Mouse (Mus musculus): ENCODE measurements around the gene Nufip1.
"Not testable (repeated sequence)": the region's sequence is repeated elsewhere in the genome, so short reads cannot be mapped to it uniquely, and the experiment has no call there.

The Nufip1 gene

DNA sequence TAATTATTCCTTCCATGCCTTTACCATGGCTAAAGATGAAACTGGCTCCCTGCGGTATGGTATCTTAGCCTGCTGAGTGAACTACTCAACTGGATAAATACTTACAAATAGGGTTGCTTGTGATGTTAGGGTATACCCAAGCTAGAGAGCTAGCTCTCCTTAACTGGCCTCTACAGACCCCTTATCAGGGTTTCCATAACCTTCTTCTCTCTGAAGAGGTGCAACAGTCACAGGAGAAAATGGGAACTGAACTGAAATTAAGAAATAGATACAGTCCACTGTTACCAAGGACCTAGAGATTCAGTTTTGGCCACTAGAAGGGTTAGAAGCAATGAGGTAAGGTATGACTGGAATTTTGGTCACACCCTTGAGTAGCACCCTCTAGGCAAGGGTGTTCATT, 34.6 kb downstream of the Nufip1 start:
- no peak for DNase-seq (ENCODE audit: low spot score)

DNA sequence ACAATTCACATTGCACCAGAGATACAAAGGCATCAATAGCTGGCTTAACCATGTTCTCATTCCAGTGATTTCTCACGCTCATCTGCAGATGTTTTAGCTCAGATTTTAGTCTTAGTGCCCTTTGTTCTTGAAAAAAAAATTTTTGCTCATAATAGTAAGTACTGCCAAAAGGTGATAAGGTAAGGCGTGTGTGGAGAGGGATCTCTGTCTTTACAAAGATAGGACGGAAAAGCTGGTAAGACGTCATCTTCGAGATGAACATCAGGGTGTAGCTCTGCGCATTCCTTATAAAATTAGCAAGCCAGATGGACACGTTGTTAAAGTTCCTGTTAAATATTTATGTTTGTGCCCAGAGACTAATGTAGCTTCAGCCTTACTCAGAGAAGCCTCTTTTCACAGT, 35.2 kb downstream of the Nufip1 start:
- DNase-seq (ENCODE audit: low spot score): no peak

DNA sequence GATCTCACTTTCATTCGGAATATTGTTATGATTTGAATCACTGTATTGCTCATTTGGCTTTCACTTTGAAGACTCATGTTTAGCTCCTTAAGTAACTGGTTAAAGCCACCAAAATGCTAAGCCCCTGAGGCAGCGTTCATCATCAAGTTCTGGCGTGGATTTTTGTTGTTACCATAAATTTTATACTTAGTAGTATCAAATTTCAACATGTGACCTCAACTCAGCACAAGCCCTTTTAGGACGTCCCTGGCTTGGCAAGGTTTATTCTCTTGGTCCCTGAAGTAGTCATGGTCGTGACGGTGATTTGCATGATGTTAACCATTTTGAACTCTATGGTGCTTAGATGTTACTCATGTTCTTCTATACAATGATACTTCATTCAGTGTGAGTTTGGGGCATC, 36.4 kb downstream of the Nufip1 start:
- no peak for DNase-seq (ENCODE audit: low spot score)

DNA sequence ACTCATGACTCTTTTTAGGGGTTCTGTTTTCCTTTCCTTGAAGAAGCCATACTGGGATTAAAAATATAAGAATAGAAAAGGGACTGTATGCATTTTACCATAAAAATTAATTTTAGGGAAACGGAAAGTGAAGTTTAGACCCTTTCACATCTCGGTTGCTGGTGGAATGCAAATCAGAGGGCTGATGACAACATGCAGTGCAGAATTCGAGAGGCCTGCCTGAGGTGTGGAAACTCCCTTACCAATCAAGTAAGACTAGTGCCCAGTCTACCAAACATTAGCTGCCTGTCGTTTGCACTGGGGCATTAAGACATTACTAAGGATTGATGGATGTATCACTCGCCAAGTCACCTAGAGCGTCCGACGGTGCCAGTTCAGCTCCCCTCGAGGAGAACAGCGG, 37.6 kb downstream of the Nufip1 start:
- DNase-seq (ENCODE audit: low spot score): no peak

DNA sequence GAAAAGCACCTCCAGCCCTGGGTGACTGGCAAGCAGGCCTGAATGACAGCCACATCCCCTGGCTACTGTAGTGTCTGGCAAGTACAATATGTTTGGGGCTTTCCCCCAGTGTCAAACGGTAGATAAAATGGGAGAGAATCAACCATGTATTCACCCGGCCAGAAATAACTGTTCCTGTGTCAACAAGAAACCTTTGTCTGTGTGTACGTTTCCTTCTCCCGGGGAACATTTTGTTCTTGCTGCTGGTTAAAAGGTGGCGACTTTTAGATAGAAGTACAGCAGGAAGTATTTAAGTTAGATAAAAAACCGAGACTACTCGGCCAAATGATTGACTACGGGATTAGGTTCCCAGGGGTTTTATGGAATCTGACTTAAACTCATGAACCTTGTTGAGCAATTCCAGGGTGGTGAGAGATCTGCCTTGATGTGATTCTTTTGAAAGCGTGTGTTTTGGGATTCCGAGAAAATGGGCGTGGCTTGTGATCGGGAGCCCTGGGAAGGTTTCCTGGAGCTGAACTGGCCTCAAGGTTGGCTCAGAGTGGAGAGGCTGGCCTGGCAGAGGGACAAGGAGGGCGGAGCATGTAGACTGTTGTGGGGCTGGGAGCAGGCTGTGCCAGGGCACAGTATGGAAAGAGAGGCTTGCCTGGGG, 39.0 kb downstream of the Nufip1 start:
- peak; percentile 66 for DNase-seq (ENCODE audit: low spot score)

DNA sequence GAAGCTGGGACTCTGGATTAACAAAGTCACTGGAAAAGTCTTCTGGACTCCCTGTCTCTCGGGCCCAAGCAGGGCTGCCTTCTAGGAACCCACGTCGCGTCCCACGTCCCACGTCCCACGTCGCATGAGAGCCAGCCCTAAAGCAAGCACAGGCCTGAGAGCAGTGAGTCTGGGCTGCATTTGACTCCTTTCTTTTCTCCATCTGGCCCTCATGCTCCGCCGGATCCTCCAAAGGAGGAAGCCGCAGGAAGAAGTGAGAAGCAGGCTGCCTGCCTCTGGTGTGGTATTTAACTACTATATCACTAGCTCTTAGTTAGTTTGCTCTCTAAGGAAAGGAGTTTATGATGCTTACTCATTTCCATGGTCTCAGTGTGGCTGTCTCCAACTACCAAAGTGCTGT, 39.8 kb downstream of the Nufip1 start:
- DNase-seq (ENCODE audit: low spot score): no peak

DNA sequence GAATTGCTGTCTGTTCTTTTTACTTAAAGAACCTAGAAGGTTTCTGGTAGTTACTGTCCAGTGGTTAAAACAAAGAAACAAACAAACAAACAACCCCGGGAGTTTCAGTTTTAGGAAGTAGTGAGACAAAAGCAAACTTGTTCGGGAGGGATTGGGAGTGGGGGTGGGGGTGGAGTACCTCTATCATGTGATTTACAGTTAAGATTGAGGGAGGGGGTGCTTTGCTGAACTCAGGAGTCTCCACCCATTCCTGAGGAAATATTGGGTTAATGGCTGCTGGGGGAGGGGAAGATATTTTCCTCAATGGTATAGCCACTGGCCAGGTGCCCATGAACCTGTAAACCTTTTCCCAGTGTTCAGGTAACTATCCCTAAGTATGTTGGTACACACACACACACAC, 40.3 kb downstream of the Nufip1 start:
- no peak for DNase-seq (ENCODE audit: low spot score)

DNA sequence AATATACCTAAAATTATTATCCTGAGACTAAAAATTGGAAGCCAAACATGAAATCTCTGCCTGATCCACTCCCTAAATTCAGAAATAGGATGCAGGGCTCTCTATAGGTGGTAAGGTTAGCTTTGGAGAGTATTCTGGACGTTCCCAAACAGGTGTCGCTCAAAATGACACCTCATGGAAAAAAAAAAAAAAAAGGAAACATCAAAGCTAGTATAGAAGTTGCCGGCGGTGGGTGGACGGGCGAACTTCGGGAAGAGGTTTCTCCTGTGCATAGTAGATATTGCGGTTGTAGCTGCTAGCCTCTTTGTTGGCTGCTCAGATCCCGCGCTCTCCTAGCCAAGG, 41.1 kb downstream of the Nufip1 start:
- DNase-seq (ENCODE audit: low spot score): no peak

DNA sequence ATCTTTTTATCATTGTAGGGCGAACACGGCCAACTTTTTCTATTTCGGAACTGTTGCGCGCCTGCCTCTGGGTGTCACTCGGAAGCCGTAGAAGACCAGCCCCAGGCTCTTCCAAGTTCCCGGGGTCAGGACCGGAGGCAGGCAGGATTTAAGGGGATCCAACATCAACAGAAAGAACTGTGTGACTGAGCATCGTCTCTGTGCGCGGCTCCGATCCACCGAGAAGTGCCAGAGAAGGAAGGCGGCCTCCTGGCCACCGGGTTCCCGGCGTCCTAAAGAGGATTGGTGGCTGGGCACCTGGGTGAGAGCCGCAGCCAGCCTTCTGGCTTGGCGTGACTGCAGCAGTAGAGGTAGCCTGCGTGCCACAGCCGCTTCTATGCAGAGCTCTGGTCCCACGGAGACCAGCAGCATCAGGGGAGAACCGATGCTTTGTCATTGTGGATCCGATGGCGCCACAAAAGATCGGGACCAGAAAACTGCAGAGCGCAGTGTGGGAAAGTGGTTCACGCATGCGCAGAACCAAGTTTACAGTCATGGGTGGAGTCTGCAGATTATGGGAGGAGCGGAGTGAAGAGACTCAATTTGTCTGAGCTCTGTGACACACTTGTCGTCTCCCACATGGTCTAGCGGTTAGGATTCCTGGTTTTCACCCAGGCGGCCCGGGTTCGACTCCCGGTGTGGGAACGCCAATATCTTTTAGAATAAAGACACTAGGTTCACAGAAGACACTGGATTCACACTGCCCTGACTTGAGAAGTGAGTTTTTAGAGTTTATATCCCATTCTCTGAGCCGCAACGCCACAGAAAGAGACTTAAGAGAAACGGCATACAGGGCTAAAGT, 41.7 kb downstream of the Nufip1 start:
- DNase-seq (ENCODE audit: low spot score): peak; percentile 94

DNA sequence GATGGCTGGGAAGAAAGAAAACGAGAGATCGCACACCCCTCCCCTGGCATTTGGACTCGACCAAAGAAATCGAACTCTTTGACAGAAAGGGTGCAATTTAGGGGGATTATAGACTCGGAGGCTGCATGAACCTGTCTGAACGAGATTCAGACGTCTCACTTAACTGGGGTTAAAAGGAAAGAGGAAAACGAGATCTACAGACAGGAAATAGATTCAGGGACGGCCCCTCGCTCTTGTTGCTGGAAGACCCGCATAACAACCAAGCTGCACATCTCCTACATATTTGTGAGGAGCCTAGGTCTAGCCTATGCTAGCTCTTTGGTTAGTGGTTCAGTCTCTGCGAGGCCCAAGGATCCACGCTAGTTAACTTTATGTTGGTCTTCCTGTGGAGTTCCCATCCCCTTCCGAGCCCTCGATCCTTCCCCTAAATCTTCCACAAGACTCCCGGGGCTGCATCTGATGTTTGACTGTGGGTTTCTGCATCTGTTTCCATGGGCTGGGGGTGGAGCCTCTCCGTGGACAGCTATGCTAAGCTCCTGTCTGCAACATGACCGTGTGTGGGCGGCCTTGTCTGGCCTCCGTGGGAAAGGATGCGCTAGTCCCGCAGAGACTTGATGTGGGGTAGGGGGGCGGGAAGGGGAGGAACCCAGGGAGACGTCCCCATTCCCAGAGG, 42.4 kb downstream of the Nufip1 start:
- DNase-seq (ENCODE audit: low spot score): no peak

DNA sequence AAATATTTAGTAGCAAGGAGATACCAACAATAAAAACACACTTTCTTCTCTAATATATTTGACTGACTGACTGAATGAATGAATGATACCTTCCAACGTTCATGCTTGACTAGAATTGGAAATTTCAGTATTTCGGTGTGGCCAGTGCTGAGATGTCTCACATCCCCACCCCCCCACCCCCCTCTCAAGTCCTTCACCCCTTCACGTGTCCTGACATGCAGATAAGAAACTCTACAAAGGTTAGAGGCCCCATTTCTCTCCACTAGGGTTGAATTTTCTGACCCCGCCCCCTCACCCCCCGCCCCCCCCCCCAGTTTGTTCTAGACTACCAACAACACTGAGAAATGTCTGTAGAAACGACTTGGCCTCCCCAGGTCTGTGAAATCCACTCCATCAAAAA, 43.1 kb downstream of the Nufip1 start:
- no peak for DNase-seq (ENCODE audit: low spot score)

DNA sequence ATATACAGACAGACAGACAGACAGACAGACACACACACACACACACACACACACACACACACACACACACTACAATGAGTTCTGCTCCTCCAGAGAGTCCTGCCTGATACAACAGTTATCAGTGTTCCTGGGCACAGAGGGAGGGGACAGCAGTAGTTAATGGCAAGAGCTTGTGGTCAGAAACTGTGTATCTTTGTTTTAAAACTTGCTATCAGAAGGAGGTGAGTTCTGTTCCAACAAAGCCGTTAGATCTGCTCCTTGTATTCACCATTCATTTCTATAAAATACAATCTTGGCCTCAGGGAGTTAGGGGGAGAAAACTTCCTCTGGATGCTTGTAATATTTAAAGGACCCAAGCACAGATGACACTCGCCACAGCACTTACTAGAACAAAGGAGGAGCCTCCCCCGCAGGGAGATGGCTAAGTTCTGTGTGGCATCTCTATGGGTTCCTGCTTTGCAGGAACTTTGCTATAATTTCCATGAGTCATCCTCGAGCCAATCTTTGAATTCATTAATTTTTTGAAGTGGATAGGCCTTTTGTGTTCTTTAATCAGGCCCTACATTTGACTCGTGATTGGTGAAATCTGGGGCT, 47.6 kb downstream of the Nufip1 start:
- no peak for DNase-seq (ENCODE audit: low spot score)

DNA sequence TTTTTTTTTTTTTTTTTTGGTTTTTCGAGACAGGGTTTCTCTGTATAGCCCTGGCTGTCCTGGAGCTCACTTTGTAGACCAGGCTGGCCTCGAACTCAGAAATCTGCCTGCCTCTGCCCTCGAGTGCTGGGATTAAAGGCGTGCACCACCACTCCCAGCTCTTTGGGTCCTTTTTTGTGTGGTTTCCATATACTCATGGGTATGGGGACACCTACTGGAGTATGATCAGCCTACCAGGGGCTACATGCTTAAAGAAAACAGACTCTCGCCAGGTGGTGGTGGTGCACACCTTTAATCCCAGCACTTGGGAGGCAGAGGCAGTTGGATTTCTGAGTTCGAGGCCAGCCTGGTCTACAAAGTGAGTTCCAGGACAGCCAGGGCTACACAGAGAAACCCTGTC, 49.9 kb downstream of the Nufip1 start:
- not testable (repeated sequence) for DNase-seq (ENCODE audit: low spot score)

DNA sequence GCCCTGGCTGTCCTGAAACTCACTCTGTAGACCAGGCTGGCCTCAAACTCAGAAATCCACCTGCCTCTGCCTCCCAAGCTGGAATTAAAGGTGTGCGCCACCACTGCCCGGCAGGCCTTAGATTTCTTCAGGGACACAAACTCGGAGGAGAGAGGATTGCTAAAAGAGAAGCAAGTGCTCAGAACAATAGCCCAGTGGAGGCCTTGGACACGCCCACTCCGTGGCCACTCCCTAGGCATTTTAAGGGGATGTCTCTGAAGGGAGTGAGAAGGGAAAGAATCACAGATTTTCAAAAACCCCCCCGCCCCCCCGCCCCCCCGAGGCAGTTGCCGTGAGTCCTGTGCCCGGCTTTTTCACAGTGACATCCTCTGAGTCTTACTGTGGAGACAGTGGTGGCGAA, 53.5 kb downstream of the Nufip1 start:
- no peak for DNase-seq (ENCODE audit: low spot score)

DNA sequence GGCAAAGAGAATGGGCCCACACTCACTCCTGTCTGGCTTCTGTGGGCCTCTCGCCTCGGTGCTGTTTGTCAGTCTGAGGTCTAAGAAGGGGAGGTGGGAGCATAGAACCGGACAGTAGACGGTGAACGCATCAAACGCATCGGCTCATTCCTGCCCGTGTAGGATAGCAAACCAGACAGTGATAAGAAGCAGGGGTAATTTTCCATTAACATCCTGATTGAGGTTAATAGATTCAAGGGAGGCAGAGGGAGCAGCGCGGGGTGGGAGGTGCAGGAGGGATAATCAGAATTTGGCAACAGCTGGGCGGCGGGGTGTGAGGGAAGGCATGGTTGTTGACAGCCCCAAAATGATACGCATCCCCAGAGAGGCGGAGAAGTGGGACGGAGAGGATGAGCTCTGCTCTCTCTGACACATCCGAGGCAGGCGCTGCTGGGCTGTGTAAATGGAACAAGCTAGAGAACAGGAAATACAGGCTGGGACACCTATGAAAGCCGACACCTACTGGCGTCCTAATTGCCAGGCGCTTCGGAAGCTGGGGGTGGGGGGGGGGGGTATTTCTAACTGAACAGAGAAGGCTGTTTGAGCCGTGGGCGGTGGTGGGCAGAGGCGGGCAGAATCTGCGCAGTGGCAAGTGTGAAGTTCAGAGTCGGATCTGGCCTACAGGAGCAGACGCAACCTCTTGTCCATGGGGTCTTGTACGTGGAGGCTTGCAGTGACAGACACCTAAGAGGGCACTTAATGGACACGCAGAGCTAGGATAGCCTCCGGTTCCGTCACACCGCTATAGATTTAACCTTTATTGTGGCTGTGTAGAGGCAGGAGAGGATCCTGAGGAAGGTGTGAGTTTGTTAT, 54.4 kb downstream of the Nufip1 start:
- DNase-seq (ENCODE audit: low spot score): no peak

DNA sequence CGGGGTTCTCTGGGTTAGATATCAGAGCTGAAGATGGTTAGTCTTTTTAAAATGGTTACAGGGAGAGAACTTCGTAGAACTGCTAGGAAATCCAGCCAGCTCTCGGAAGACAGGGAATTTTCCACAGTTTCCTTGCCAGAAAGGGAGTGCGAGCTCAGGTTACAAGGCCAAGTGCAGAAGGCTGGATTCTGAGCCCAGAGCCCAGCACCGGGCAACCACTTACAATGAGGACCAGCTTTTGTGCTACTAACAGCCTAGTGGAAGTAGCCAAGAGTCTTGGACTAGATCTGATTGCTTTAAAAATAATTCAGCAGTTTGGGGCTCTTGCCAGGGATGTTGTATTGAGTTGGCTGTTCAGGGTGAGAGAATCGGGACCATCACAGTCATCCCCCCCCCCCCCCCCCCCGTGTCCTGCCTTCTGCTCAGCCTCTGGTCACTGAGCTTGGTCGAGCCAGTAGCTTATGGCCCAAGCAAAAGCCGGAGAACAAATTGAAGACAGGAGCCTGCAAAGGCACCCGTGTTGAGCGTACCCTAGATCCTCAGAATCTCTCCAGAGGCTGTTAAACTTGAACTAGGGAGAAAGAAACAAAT, 59.3 kb downstream of the Nufip1 start:
- DNase-seq (ENCODE audit: low spot score): no peak

DNA sequence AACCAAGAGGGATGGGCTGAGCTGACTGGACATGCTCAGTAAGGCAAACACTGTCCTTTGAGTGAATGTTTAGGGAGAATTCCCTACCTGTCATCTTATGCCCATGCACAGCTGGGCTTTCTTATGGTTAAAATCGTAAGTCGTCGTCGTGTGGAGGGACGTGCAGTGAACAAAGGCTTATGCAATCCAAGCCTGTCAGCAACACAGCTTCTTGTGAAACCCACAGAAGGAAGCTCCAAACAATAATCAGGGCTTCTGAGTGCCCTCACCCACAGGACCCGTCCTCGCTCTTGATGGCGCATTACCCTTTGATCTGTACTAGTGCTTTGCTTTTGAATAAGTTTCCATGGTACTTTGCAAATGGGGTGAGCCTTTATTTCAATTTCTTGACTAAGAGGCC, 60.6 kb downstream of the Nufip1 start:
- DNase-seq (ENCODE audit: low spot score): no peak

DNA sequence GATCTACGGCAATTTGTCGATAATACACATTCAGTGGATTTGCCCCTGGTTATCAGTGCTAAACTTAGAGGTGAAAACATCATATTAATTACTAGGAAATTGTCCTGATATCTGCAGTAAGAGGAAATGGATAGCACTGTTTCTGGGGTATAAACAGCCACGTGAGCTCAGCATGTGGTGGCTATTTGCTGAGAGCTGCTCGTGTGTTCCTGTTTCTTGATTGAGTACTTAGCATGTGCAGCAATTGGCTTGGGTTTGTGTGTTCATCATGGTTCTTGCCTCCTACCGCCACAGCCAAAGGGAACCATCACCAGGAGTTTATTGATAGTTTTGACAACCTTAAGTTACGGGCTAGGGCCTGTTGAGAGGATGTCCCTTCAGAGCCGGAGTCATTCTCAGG, 63.6 kb downstream of the Nufip1 start:
- no peak for DNase-seq (ENCODE audit: low spot score)

DNA sequence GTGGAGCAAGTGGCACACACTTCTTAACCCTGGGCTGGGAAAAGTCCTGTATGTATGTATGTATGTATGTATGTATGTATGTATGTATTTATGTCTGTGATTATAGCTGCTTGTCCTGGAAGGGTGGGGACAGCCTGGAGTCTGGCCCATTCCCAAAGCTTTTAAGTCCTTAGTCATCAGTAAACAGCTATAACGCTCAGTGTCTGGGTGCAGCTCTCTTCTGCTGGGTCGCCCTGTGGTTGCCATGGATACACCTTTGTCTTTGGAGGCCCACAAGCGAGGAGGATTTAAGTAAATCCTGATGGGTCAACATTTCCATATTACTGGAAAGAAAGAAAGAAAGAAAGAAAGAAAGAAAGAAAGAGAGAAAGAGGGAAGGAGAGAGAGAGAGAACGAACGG, 65.1 kb downstream of the Nufip1 start:
- DNase-seq (ENCODE audit: low spot score): no peak

DNA sequence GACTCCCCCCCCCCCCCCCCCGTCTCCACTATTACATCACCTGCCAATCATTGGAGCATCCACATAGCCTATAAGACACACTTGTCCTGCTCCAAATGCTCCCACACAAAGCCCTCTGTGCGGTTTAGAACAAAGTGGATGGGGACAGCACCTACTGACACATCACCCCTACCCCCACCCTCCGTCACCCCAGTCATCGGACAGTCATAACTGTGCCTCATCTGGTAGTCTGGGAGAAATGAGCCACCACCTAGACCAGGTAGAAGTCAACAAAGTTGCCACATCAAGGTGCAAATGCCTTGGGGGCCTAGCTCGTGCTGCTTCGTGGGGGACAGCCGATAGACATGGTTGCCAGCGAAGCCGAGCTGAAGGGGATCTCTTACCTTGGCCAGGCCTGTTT, 66.5 kb downstream of the Nufip1 start:
- DNase-seq (ENCODE audit: low spot score): no peak

DNA sequence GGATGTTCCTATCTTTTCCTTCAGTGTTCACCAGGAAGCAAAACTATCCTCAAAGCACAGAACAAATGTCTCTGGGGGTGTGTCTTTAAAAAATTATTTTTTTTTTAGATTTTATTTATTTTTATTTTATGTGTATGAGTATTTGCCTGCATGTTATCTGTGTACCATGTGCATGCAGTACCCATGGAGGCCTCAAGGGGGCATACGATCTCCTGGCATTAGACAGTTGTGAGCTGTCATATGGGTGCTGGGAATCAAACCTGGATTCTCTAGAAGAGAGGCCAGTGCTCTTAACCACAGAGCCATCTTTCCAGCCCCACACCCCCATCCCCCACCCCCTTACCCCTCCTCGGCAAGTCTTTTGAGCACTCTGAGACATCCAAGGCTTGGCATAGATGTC, 67.8 kb downstream of the Nufip1 start:
- no peak for DNase-seq (ENCODE audit: low spot score)

DNA sequence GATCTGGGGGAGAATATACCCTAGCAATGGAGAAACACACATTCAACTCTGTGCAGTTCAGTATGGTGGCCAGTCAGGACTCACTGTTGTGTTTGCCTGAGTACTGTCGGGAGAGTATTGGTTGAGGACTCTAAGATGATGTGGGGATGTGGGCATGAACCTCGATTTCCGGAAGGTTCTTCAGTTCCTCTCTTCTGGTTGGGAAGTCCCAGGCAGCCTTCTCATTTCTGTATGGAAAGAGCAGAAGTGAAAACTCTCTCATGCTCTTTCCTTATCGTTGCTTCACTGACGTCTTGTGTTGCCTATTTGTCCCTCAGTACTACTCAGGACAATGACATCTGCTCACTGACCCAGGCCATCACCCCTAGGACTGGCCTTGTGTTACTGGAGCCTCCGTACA, 68.7 kb downstream of the Nufip1 start:
- DNase-seq (ENCODE audit: low spot score): no peak

Data from urinary bladder, postnatal 25 days (tissue).